Mouse (Mus musculus): ENCODE results near the gene Tm4sf19. TPM values are rescaled to one million over a fixed set of nuclear protein-coding genes. Genes with fewer than 3 reads are reported as not detected.

The Tm4sf19 gene
- total RNA-seq, 2 experiments from 2014 or later: not detected

Other genes starting within 250 kb of the Tm4sf19 start
- 1 to 10 TPM; 5.3 to 5.6 TPM for gene Nrros, start 234.9 kb upstream of the Tm4sf19 start, total RNA-seq (2021)
- gene Bex6, start 220.7 kb upstream of the Tm4sf19 start, total RNA-seq (2021): not detected
- gene Fbxo45, start 153.3 kb upstream of the Tm4sf19 start, total RNA-seq (2021): 10 to 100 TPM in 1 of 2 experiments, 1 to 10 TPM in 1; 9.4 to 10.2 TPM
- 1 to 10 TPM; 5.1 to 5.6 TPM for gene Wdr53, start 153.3 kb upstream of the Tm4sf19 start, total RNA-seq (2021)
- 10 to 100 TPM; 24.5 to 42.0 TPM for gene Smco1, start 129.0 kb upstream of the Tm4sf19 start, total RNA-seq (2021)
- gene Rnf168, start 123.0 kb upstream of the Tm4sf19 start, total RNA-seq (2021): 10 to 100 TPM; 10.4 to 11.0 TPM
- gene Ubxn7, start 68.2 kb upstream of the Tm4sf19 start, total RNA-seq (2021): 10 to 100 TPM; 19.5 to 23.0 TPM
- gene Tctex1d2, start 19.2 kb downstream of the Tm4sf19 start, total RNA-seq (2021): 1 to 10 TPM; 4.5 to 5.7 TPM
- gene Pcyt1a, start 30.4 kb downstream of the Tm4sf19 start, total RNA-seq (2021): 10 to 100 TPM; 74.4 to 74.6 TPM
- gene Slc51a, start 87.4 kb downstream of the Tm4sf19 start, total RNA-seq (2021): not detected
- not detected for gene Zdhhc19, start 95.8 kb downstream of the Tm4sf19 start, total RNA-seq (2021)
- gene Tfrc, start 208.4 kb downstream of the Tm4sf19 start, total RNA-seq (2021): 100 to 1,000 TPM; 285 to 408 TPM
- 10 to 100 TPM; 34.6 to 42.8 TPM for gene Tnk2, start 243.4 kb downstream of the Tm4sf19 start, total RNA-seq (2021)

Measured in gastrocnemius, postnatal 14 days (tissue).